Mouse (Mus musculus) megakaryocyte-erythroid progenitor cell, adult 5-6 weeks (primary cell): ENCODE results near the gene Clec2e. TPM values are rescaled to one million over a fixed set of nuclear protein-coding genes. Genes with fewer than 3 reads are reported as not detected.

ENCODE experiments used
- ATAC-seq: replicated peaks from 2 replicates; pipeline ENCODE4 v1.8.0; 2016; ENCODE audit warnings: mild to moderate bottlenecking, inconsistent platforms; ENCODE audit not compliant: severe bottlenecking, poor library complexity, low FRiP score, low TSS enrichment
- total RNA-seq, 2 experiments: library from RNA; stranded (forward) in 1 of 2; stranded (reverse) in 1 of 2; fragments of 200-1000, 215-1000 nt in 1 of 2; fragments of >200 nt in 1 of 2; fragmentation: Nextera tagmentation in 1 of 2; gene quantifications; 2 replicates each; pipeline ENCODE4 v1.2.3; 2014 to 2017

Clec2e gene
- total RNA-seq, 2 experiments from 2014 or later, result not detected

DNA sequence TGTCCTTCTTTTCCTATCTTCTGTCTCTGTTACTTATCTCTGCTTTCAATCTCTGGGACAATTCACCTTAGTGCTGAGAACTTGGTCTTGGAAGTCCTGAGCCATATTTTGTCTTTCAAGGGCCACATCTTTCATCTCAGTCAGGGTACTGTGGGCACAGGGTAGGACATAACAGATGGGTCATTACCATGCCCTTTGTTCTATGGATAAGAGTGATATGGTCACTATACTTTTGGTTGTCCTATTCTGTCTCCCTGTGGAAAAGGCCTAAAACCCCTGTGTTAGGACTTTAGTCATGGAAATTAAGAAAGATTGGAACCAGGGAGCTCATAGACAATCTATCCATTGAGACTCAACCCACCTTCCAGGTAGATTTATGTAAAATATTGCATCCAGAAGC is 34.2 kb downstream of the Clec2e start:
- peak; percentile 50 for ATAC-seq

DNA sequence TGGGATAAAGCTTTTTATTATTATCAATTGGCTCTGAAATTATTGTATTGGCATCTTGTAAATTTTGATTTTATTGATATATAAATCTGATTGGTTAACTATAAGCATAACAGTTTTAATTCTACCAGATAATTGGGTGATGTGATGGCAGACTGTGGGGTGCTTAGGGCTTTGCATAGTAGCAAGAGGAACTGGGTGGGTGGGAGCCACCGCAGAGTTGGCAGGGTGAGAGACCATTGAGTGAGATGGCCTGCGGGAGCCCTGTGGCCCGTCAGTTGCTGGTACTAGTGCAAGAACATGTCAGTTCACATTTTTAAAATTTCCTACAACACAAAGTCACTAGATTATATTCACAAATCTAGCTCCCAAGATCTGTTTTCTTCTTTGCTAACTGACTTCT is 34.9 kb downstream of the Clec2e start:
- no peak; the same call in 1 of the 2 replicates for ATAC-seq

DNA sequence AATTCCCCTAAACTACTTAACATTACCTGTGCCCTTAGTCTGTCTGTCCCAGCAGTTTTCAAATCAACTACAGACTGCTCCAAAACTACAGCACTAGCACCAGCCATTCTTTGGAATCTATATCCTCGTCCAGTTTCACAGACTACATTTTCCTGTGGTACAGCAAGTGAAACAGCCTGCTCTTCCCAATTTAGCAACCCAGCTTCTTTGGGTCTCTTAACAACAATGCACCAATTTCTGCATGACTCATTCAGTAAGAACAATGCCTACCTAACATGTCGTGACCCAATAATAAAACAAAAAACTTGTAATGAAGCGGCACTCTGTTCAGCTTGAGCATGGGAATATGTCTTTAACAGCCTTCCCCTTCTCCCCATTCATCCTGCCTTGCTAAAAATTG is 35.3 kb downstream of the Clec2e start:
- no peak for ATAC-seq

DNA sequence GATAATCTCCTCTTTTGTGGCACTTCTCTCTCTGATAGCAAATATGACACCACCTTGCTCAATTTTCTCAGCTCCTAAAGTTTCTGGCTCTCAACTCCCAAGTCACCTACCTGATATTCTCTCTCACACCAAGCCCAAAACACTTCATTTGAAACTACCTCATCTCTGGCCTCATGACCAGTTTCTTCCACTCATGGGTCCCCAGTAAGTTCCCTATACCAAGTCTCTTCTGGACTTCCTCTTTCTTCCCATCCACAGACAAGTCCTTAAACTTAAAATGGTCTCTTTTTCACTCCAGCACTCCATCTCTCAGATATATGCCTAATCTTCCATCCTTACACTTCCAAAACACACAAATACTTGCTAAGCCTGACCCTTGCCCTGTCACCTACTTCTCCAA is 42.7 kb downstream of the Clec2e start:
- ATAC-seq, result no peak

DNA sequence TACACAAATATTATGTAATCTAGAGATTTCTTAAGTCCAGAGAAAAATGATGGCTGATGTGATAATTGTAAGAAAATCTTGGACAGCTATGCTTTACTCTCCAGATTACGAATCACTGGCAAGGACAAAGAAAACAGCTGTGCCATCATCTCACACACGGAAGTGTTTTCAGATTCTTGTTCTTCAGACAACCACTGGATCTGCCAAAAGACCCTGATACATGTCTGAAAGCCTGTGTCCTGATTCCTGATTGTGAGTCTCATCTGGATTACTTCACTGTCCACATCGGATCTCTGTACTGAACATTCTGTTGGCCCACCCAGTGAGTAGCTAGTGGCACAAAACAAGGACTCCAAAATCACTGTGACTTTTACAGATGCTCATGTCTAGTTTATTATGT is 44.5 kb downstream of the Clec2e start:
- no peak for ATAC-seq

- no peak for ATAC-seq
Measured at GRCm38 (mm10) chr6:129051731-129052130, 49.0 kb downstream of the Clec2e start.

GRCm38 (mm10) chr6:129051086-129051485 is 49.6 kb downstream of the Clec2e start:
- peak; percentile 54 for ATAC-seq

DNA sequence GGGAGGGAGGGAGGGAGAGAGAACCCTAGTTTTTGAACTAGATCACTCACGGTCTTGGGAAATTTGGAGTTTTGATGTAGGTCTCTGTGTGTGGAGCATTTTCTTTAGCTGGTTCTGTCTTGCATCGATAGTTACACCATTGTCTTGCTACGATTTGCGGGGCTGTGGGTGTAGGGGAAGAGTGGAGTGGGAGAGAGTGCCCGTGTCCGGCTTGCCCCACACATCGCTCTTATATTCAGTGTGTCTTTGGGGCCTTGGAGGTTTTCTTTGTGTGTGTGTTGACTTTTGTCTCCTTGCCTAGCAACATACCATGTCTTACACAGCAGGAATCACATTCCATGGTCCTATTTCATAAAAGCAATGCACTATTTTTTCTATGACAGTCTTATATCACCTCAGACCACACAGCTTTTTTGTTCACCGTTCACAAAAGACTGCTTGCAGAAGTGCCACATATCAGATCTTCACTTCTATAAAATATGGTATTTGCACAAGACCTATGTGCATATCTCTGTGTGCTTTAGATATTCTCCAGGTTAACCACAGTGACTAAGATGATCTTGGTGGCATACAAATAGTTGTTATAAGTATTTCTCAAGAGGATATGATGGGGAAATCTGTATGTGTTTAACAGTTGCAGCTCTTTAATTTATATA is 51.0 kb downstream of the Clec2e start:
- ATAC-seq, result peak; percentile 58

DNA sequence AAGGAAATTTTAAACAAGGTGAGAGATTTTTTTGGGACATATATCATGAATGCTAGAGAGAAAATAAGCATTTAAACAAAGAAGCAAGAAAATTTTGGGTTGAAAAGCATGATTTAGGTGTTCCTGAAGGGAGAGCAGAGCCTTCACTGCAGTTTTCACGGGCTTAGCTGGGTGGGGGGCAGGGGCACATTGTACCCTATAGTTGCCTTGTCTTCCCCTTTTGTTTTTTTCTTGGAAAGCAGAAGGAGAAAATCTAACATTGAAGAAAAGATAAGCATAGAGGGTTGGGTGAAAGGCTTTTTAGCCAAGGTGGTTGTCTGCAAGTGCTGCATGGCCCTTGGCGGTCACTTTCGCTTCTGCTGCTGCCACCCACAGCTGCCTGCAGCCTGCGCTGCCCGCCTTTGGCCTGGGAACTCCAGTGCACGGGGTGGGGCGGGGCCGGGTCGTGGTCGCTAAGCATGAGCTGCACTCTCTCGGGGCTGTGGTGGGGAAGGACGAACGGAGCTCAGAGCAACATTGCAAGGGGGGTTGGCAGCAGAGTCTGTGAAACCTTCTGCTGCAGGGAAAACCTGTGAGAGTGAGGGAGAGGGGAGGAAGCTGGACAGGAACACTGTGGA is 51.7 kb downstream of the Clec2e start:
- ATAC-seq, result peak; percentile 80

DNA sequence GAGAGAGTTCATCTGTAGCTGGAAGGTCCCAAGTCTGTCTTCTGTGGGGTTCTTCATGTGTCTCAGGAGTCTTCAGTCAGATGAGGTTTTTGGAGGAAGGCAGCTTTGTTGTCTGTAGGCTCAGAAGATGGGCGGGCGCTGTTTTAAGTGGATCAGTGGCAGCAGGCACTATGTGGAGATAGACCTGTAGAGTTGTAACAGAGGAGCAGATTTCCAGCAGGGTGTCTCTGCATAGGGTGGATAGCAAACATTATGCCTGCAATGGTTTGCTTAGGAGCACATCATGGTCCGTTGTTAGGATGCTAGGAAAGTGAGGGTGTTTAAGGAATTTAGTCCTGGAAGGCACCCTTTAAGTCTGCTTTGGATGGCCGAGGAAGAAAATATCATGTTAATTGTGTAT is 52.3 kb downstream of the Clec2e start:
- ATAC-seq, result no peak

DNA sequence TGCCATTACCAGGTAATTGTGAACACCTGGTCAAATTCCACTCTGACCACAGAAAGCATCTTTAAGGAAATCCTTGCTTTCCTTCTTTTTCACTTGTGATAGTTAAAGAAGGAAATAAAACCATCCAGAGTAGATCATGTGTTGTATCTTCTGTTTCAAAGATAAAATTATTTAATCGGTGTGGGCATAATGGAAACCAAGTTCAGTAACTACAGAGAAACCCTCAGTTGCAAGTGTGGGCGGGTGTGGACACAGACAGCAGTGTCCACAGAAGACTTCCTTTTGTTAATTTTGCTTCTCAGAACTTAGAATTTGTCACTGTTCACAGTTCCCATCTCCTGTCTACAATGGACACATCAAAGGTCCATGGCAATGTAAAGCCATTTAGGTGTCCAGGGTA is 55.1 kb downstream of the Clec2e start, which contains the start of gene Klrb1f:
TSS of gene Klrb1f (plus strand) at position 301 of the 400 bp plus-strand sequence.
- no peak for ATAC-seq

DNA sequence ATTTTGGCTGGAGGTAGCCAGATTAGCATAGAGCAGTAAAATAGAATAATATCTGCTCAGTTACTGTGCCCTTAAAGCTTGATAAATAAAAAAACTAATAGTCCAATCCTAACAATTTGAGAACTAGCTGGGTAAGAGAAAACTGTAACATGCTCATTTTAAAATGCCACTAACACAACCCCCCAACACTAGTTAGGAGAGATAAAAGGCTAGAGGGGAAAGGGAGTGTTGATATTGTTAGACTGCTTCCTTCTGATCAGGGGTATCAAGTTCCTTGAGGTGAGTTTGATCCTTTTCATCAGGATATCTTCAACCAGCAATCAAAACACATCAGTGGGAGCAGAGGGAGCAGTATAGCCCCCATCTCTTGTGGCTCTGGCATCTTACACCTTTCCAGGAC is 58.2 kb downstream of the Clec2e start:
- ATAC-seq, result no peak

Other genes with a start within 250 kb of the Clec2e start
- 0.90 and 1.5 TPM in 2 replicates for gene Clec2i, start 213.3 kb downstream of the Clec2e start, total RNA-seq (2014; fragmentation: Nextera tagmentation)
- 3.4 and 4.3 TPM in 2 replicates for gene Clec2i, start 213.3 kb downstream of the Clec2e start, total RNA-seq (2017)
- gene BC035044, start 209.8 kb downstream of the Clec2e start, total RNA-seq (2014; fragmentation: Nextera tagmentation), result 3.0 and 8.4 TPM in 2 replicates
- 0.85 and 13.2 TPM in 2 replicates for gene BC035044, start 209.8 kb downstream of the Clec2e start, total RNA-seq (2017)
- not detected in 2 replicates for gene Clec2g, start 166.5 kb downstream of the Clec2e start, total RNA-seq (2014; fragmentation: Nextera tagmentation)
- not detected in 2 replicates for gene Clec2g, start 166.5 kb downstream of the Clec2e start, total RNA-seq (2017)
- 0.96 TPM in 1 of 2 replicates, not detected in the other for gene Klrb1f, start 55.0 kb downstream of the Clec2e start, total RNA-seq (2014; fragmentation: Nextera tagmentation)
- gene Klrb1f, start 55.0 kb downstream of the Clec2e start, total RNA-seq (2017), result 1.6 and 3.3 TPM in 2 replicates
- 18.0 and 43.7 TPM in 2 replicates for gene Clec2d, start 79.7 kb upstream of the Clec2e start, total RNA-seq (2014; fragmentation: Nextera tagmentation)
- 78.9 and 151 TPM in 2 replicates for gene Clec2d, start 79.7 kb upstream of the Clec2e start, total RNA-seq (2017)
- gene Cd69, start 174.5 kb upstream of the Clec2e start, total RNA-seq (2014; fragmentation: Nextera tagmentation), result 7.0 and 12.2 TPM in 2 replicates
- 57.7 and 71.1 TPM in 2 replicates for gene Cd69, start 174.5 kb upstream of the Clec2e start, total RNA-seq (2017)
- gene 4922502D21Rik, start 230.9 kb upstream of the Clec2e start, total RNA-seq (2014; fragmentation: Nextera tagmentation), result not detected in 2 replicates
- not detected in 2 replicates for gene 4922502D21Rik, start 230.9 kb upstream of the Clec2e start, total RNA-seq (2017)
- 0.37 and 4.4 TPM in 2 replicates for gene Clec12a, start 241.8 kb upstream of the Clec2e start, total RNA-seq (2014; fragmentation: Nextera tagmentation)
- gene Clec12a, start 241.8 kb upstream of the Clec2e start, total RNA-seq (2017), result 3.4 and 6.6 TPM in 2 replicates